Mouse (Mus musculus): ENCODE measurements around the gene Hspa2. TPM values are rescaled to one million over a fixed set of nuclear protein-coding genes. Genes with fewer than 3 reads are reported as not detected.

Gene Hspa2
- 4.7 and 5.3 TPM in 2 replicates for total RNA-seq (2012; rRNA removed)
- 3.4 and 3.6 TPM in 2 replicates for total RNA-seq (2014; rRNA removed)
- polyA plus RNA-seq (2012; ENCODE audit: insufficient read length, low read depth), result 3.4 and 3.8 TPM in 2 replicates

- Histone ChIP-seq H3K9ac (ENCODE audit: insufficient read depth, low read depth) (peak within 1 kb of the TSS; percentile 58), H3K27ac (ENCODE audit: insufficient read depth, low read depth) (peak within 1 kb of the TSS; percentile 56), H3K4me2 (ENCODE audit: insufficient read depth, low read depth, poor library complexity, severe bottlenecking) (peak within 1 kb of the TSS; percentile 88)
These were observed at the start of gene Hspa2 for GRCm38 (mm10) chr12:76403886-76404537. TSS of gene Hspa2 (plus strand) at chr12:76404176.

DNA sequence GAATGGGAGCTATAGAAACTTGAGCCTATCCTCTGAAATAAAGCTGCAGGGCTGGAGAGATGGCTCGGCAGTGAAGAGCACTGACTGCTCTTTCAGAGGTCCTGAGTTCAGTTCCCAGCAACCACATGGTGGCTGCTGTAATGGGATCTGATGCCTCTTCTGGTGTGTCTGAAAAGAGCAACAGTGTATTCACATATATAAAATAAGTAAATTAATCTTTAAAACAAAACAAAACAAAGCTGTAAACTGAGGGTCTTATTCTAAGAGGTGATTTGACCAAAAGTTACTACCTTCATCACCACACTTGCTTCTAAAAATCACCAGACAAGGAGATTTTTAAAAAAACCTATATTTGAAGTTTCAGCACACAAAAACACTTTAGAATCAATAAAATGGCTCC, 43.1 kb upstream of the Hspa2 start:
- H3K27me3 ChIP-seq (replicated peaks), result no peaks in the 10 kb centered on the region
- H3K4me3 ChIP-seq (replicated peaks in 1 of 3; ENCODE audit: low read depth in 2 of 3, low read length in 2 of 3, poor library complexity in 1 of 3), result no peak overlapping the region
- H3K27ac ChIP-seq (ENCODE audit: insufficient read depth, low read depth), result no peak overlapping the region
- dilution Hi-C loops (cut with MboI; ENCODE audit: extremely low pct_ligation_motif_present, extremely low pct_unique_long_range_greater_than_20kb, low sequenced_read_pairs) (no loop called here), in situ Hi-C loops (cut with MboI; ENCODE audit: low pct_ligation_motif_present, low pct_unique_long_range_greater_than_20kb, low sequenced_read_pairs) (loop anchor here (10.0 kb wide), 1 partner anchor 234 kb away; no protein-coding TSS in a partner anchor)
- no peak overlapping the region for H3K4me2 ChIP-seq (ENCODE audit: insufficient read depth, low read depth, poor library complexity, severe bottlenecking)
- H3K4me1 ChIP-seq (ENCODE audit: control insufficient read depth in 1 of 2, insufficient read depth in 2 of 2), result peaks cover 7 to 43% of the 10 kb centered on the region in 2 experiments; a peak in 3 of 4 replicates
- H3K36me3 ChIP-seq (replicated peaks in 1 of 2; ENCODE audit: control insufficient read depth in 1 of 2, insufficient read depth in 1 of 2, low read length in 1 of 2), result peaks cover 5 to 31% of the 10 kb centered on the region in 2 experiments
- H3K9me3 ChIP-seq (replicated peaks; ENCODE audit: low read length), result no peaks in the 10 kb centered on the region
- H3K79me2 ChIP-seq (replicated peaks; ENCODE audit: control insufficient read depth, extremely low read depth, insufficient read depth, poor library complexity, severe bottlenecking), result peaks cover 56% of the 10 kb centered on the region
- DNase-seq (ENCODE audit: extremely low read depth), result no peak
- TF ChIP-seq ETS1 (conservative IDR thresholded peaks at IDR 0.05; ENCODE audit: low read depth, low read length) (no peak), ZMIZ1 (IDR thresholded peaks at IDR 0.05; ENCODE audit: low read depth, low read length) (no peak), SMC3 (IDR thresholded peaks at IDR 0.05; ENCODE audit: low read depth, low read length) (no peak)
- H3K9ac ChIP-seq (ENCODE audit: insufficient read depth, low read depth), result no peak overlapping the region

More at GRCm38 (mm10) chr12:76403886-76404537, at the start of gene Hspa2:
- H3K4me1 ChIP-seq (ENCODE audit: control insufficient read depth in 1 of 2, insufficient read depth in 2 of 2), result peaks cover 0 to 10% of the 10 kb centered on the region in 2 experiments; a peak in 2 of 4 replicates
- H3K27me3 ChIP-seq (replicated peaks), result no peaks in the 10 kb centered on the region
- TF ChIP-seq CHD2 (IDR thresholded peaks at IDR 0.05; ENCODE audit: low read length), result peak; percentile 86
- peak; percentile 56; the same call in 1 of the 2 replicates for TF ChIP-seq POLR2A (IDR thresholded peaks at IDR 0.05; ENCODE audit: low read depth, low read length)
- peak; percentile 8; the same call in 1 of the 2 replicates for TF ChIP-seq TCF12 (IDR thresholded peaks at IDR 0.05; ENCODE audit: low read depth, low read length)
- no peak for TF ChIP-seq KAT2A (IDR thresholded peaks at IDR 0.05; ENCODE audit: insufficient replicate concordance, low read length)
- no peak for TF ChIP-seq RCOR1 (conservative IDR thresholded peaks at IDR 0.05; ENCODE audit: low read depth, low read length)
- TF ChIP-seq ELF1 (IDR thresholded peaks at IDR 0.05; ENCODE audit: low read depth, low read length), result peak; percentile 76
- TF ChIP-seq E2F4 (IDR thresholded peaks at IDR 0.05; ENCODE audit: insufficient replicate concordance, low read depth, low read length), result 0 out of 2 replicates have a peak, but pooled peaks have one; percentile 20
- TF ChIP-seq NRF1 (IDR thresholded peaks at IDR 0.05; ENCODE audit: low read depth, low read length), result 0 out of 2 replicates have a peak, but pooled peaks have one; percentile 32
- 0 out of 2 replicates have a peak, but pooled peaks have one; percentile 74 for TF ChIP-seq MAZ (IDR thresholded peaks at IDR 0.05; ENCODE audit: low read depth, low read length)
- dilution Hi-C loops (cut with MboI; ENCODE audit: extremely low pct_ligation_motif_present, extremely low pct_unique_long_range_greater_than_20kb, low sequenced_read_pairs) (no loop called here), in situ Hi-C loops (cut with MboI; ENCODE audit: low pct_ligation_motif_present, low pct_unique_long_range_greater_than_20kb, low sequenced_read_pairs) (no loop called here)
- DNase-seq (ENCODE audit: extremely low read depth), result peak; percentile 98
- H3K36me3 ChIP-seq (replicated peaks in 1 of 2; ENCODE audit: control insufficient read depth in 1 of 2, insufficient read depth in 1 of 2, low read length in 1 of 2), result peaks cover 2 to 13% of the 10 kb centered on the region in 2 experiments
- H3K9me3 ChIP-seq (replicated peaks; ENCODE audit: low read length), result peaks cover 21% of the 10 kb centered on the region
- H3K4me3 ChIP-seq (replicated peaks in 1 of 3; ENCODE audit: low read depth in 2 of 3, low read length in 2 of 3, poor library complexity in 1 of 3), result peak within 1 kb of the TSS; percentile 65 to 74 (median 68)
- H3K79me2 ChIP-seq (replicated peaks; ENCODE audit: control insufficient read depth, extremely low read depth, insufficient read depth, poor library complexity, severe bottlenecking), result no peaks in the 10 kb centered on the region

Measured in CH12.LX (cell line).